Mouse (Mus musculus) thymus, postnatal 0 days (tissue): ENCODE measurements around the gene Psma6. TPM values are rescaled to one million over a fixed set of nuclear protein-coding genes. Genes with fewer than 3 reads are reported as not detected.
"Not testable (repeated sequence)": the region's sequence is repeated elsewhere in the genome, so short reads cannot be mapped to it uniquely, and the experiment has no call there.

Experiments used
- DNase-seq: peaks from one replicate; pipeline ENCODE4 v3.0.0-alpha.2; 2015; ENCODE audit warnings: low spot score
- polyA plus RNA-seq: library from polyadenylated mRNA; unstranded; fragments of >200 nt; fragmentation: Nextera tagmentation; extraction: Ambion mirVana; gene quantifications from 2 replicates; pipeline ENCODE4 v1.2.1, GENCODE M21; 2015

Psma6 gene
- 720 and 727 TPM in 2 replicates for polyA plus RNA-seq

DNA sequence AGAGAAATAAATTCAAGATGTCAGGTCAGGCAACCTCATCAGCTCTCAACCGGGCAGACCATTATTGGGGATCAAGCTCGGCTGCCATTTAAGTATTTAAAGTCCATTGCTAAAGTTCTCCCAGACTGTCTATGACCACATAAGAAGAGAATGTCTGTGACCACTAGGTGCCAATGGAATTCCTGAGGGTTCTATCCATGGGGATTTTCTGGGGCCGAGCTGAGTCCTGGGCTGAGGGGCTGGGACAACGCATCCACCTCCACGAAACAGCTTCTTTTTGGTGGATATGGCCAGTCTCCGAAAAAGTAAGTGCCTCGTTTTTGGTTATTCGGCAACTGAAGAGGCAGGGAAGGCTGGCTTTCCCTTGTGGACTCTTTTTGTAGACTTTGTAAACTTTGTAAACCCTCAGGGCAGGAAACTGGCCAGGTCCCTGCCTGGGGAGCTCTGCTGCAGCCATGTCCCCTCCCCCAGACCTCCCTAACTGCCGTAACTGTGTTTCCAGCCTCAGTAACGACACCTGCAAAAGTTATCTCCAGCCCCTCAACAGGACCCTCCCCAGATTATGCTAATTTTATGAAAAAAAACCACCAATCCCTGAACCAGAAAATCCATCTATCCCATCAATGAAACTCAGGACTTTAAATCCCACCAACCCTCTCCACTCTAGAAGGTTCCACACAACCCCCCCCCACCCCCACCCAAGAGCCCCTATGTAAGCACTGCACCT, at the start of gene Psma6:
Gene Psma6 (plus strand): TSS at position 200 of the 727 bp plus-strand sequence.
- DNase-seq, result peak; percentile 65

- DNase-seq, result not testable (repeated sequence)
Measured at GRCm38 (mm10) chr12:55338490-55338889, 45.5 kb upstream of the Psma6 start.

DNA sequence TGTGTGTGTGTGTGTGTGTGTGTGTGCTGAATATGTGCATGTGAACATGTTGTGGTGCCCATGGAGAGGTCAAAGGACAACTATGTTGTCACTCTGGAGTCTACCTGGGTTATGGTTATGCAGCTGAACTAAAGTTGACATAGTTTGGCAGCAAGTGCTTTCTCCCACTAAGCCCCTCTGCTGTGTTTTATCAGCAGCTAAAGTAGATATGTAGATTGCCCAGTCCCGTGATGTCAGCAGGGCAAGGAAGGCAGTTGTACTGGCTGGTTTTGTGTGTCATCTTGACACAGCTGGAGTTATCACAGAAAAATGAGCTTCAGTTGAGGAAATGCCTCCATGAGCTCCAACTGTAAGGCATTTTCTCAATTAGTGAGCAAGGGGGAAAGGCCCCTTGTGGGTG, 41.0 kb upstream of the Psma6 start:
- DNase-seq, result not testable (repeated sequence)

DNA sequence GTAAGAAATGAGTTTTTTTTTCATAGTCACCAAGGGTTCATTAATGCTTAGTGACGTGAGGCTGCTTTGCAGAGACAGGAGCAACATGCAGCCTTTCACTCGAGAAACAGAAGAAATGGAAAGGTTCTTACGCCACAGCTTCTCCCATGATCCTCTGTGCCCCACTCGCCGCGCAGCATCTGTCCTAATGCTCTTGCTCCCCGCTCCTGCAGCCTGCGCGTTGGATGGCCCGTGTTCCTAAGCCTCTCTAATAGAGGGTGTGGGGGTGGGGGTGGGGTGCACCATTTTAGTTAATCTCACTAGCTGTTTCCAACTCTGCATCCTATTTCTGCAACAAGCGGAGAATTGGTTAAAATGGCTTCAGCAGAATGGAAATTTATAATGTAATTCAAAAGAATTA, 40.0 kb upstream of the Psma6 start:
- DNase-seq, result no peak

DNA sequence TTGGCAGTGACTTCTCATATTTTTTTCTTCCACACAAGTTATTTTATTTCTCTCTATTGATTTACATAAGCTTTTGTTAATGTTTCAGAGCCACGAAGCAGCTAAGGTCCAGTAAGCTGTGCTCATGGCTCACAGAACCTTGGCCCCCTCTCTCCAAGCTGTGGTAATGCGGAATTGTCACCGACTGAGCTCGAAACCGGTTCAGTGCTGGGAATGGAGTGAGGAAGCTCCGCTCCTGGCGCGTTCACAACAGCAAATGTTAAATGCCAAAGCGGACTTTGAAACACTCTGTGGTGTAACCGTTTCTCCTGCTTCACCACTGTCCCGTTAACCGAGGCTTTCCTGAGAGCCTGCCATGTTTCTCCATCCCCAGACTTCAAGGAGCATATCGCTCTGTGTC, 39.4 kb upstream of the Psma6 start:
- no peak for DNase-seq

GRCm38 (mm10) chr12:55353423-55353822, 30.6 kb upstream of the Psma6 start:
- no peak for DNase-seq

- DNase-seq, result peak; percentile 68
Measured at GRCm38 (mm10) chr12:55354904-55355303, 29.1 kb upstream of the Psma6 start.

DNA sequence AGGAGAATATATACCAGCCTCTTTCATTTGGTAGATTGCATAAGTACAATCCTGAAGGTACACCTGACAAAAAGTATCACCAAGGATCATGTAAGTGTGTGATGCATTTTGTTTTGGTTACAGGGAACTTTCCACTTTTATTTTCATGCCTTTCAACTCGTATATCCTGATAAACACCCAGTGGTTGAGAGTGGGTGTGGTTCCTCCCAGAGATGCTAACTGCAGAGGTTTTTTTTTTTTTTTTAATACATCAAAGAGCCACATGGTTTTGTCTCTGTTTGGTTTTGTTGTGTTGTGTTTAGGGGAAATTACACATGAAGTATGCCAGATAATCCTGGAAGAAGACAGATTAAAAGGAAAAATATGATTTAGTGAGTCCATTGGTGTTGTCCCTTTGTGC, 26.7 kb upstream of the Psma6 start:
- DNase-seq, result peak; percentile 25

- DNase-seq, result no peak
Measured at GRCm38 (mm10) chr12:55360929-55361328, 23.1 kb upstream of the Psma6 start.

- DNase-seq, result no peak
Measured at GRCm38 (mm10) chr12:55365083-55365482, 18.9 kb upstream of the Psma6 start.

DNA sequence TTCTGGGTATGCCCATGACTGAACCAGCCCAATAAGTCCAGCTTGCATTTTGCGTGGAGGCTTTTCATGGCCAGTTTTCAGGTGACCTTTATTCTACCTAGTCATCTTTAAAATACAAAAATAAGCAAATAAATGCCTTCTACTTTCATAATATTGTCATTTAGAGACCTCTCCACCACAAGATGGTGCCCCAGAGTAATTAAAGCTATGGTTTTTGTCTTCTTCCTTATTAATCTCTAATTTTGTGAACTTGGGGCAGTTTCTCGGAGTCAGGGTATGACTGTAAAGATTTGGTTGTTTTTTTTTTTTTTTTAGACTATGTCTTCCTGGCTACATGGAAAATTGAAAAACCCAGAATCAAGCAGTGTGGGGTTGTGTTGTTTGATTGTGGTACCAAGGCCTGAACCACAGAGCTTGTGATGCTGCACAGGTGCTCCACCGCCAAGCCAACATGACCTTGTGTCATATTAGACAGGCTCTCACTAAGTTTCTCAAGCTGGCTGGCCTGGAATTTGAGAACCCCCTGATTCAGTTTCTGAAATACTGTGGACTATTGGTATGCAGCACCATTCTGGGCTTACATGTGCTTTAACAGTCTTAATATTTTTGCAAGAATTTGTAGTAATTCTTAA, 11.5 kb upstream of the Psma6 start:
- peak; percentile 64 for DNase-seq

GRCm38 (mm10) chr12:55376956-55377609, 6.9 kb upstream of the Psma6 start:
- no peak for DNase-seq

- DNase-seq, result no peak
Measured at GRCm38 (mm10) chr12:55377610-55377980, 6.4 kb upstream of the Psma6 start.

GRCm38 (mm10) chr12:55384826-55385225, 804 bp downstream of the Psma6 start:
- DNase-seq, result no peak

DNA sequence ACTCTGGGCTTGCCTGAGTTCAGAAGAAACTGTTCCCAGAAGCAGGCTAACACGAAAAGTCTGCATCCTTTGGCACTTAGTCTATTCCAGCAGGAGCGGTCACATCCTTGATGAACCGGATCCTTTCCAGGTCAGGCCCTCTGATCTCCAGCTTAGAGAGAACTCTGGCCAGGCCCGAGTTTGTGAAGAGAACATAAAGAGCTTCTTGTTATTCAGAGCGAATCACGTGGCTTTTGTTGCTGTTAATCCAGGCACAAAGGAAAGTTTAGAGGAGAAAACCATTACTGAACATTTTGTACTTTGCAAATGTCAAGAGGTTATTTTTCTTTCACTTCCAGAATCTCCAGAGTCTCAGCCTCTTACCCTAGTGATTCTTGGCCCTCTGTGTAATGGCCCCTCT, 1.9 kb downstream of the Psma6 start:
- DNase-seq, result no peak

DNA sequence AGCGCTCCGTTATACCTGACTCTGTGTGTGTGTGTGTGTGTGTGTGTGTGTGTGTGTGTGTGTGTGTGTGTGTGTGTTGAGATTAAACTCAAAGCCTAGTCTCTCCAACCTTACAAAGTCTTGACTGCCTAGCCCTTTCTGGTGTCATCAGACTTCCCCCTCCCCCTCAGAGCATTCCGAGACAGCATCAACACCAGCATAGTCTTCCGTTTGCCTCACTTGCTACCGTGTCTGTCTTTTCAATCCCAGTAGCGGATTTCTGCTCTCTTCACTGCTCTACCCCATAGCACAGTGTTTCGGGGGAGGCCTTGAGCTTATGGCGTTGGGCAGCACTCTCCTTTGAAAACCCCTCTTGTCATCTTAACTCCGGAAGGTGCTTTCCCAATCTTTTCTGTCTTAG, 2.4 kb downstream of the Psma6 start:
- DNase-seq, result no peak

GRCm38 (mm10) chr12:55387083-55387787, 3.2 kb downstream of the Psma6 start:
- DNase-seq, result no peak

DNA sequence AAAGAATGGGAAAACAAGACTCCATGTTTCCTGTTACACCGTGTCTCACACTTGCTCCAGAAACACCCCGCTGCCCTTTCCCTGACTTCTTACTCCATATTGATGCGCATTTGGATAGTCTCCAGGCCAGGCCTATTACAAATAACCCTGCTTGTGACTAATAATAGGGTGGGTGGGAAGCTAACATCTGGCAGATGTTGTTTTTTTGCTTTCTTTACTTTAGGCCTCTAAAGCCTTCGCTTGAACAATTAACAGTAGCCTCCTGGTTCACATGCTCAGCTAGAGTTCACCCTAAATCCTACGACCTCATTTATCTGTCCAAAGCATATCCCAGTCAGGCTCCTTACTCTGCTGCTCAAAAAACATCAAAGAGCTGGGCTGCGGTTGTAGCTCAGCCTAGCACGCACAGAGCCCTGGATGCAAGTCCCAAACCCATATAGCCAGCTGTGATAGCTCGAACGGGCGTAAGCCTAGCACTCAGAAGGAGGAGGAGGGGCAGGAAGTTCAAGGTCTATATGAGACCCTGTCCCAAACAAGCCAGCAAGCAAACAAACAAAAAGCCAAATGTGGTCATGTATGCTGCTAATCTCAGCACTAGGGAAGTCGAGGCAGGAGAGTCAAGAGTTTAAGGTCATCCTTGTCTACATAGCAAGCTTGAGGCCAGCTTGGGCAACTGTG, 3.9 kb downstream of the Psma6 start:
- peak; percentile 94 for DNase-seq

DNA sequence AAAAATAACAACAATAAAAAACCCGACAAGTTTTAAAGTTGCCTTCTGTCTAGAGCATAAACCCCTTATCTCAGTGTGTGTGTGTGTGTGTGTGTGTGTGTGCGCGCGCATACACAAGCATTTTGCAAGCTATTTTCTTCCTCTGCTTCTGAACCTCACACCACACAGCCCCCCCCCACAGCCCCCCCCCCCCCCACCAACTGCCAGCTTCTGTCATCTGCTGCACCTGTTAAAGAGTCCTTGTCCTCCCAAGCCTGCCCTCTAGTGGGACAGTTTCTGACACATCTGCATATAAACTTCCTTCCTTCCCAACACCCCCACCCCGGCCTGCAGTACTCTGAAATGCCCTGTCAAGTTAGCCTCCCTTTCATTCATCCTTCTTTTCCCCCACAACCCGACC, 4.5 kb downstream of the Psma6 start:
- DNase-seq, result peak; percentile 93

- DNase-seq, result peak; percentile 76
Measured at GRCm38 (mm10) chr12:55389132-55390081, 5.4 kb downstream of the Psma6 start.
